Mouse (Mus musculus): ENCODE results near the gene Upf1. TPM values are rescaled to one million over a fixed set of nuclear protein-coding genes. Genes with fewer than 3 reads are reported as not detected.

The Upf1 gene
- 16.4 and 22.6 TPM in 2 replicates for polyA plus RNA-seq (2015; fragmentation: Nextera tagmentation; extraction: Ambion mirVana)

DNA sequence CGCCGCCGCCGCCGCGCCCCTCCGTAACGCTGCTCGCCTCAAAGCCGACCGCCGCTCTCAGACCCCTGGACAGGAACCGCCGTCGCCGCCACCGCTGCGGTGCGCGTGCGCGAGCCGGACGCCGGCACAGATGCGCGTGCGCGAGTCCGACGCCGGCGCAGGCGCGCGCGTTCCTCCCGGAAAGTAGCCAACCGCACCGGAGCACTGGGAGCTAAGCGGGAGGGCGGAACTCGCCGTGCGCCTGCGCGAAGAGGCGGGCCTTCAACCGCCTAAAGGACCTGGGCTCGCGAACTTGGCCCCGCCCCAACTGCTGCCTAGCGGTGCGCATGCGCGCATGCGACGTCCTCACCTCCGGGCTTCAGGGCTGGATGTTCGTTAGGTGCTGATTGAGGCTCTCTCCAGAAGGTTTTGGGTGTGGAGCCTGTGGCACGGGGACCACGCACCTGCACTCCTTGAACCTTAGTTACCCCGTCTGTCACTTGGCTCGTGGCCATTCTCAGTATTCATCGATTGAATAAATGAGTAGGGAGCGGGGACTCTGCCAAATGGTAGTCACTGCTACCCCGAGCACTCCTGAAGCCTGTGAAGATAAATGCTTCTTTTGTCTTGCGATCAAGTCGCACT, at the start of gene Upf1:
TSS of gene Upf1 (minus strand) at position 85 of the 624 bp plus-strand sequence.
- DNase-seq (ENCODE audit: low spot score) = peak; percentile 100

- peak; percentile 62 for DNase-seq (ENCODE audit: low spot score)
Observed at GRCm38 (mm10) chr8:70397611-70398563, 44.8 kb upstream of the Upf1 start.

DNA sequence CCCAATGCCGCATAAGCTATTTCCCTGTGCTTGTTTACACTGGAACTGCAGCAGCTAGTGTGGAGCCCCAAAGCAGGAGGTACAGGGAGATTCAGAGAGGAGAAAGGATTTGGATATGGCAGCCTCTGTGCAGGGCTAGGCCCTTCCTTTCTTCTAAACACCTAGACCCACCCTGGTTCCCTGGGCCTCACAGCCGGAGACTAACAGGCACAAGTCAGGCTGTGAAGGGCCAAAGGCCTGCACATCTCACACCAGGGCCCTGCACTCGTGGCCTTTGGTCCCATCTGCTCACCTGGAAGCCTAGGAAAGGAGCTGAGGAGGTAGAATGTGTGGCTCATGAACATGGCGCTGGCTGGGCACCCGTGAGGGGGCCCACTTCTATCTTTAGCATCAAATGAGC, 43.1 kb upstream of the Upf1 start:
- DNase-seq (ENCODE audit: low spot score) = no peak

DNA sequence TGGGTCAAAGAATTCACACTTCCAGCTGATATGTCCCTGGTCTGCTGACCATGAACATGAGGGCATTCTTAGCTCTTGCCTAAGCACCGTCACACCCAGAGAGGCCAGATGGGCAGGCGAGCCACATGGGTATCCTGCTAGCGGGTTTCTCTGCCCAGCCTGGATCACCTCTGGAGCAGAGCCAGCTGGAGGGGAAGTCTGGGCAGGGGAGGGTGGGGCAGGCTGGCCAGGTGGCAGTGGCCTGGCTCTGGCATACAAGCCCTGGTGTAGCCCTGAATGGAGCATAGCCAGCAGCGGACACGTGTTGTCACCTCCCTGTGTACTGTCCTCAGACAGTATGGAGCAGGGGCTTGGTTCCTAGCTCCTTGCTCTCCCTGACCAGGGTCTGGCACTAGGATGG, 42.6 kb upstream of the Upf1 start:
- no peak for DNase-seq (ENCODE audit: low spot score)

DNA sequence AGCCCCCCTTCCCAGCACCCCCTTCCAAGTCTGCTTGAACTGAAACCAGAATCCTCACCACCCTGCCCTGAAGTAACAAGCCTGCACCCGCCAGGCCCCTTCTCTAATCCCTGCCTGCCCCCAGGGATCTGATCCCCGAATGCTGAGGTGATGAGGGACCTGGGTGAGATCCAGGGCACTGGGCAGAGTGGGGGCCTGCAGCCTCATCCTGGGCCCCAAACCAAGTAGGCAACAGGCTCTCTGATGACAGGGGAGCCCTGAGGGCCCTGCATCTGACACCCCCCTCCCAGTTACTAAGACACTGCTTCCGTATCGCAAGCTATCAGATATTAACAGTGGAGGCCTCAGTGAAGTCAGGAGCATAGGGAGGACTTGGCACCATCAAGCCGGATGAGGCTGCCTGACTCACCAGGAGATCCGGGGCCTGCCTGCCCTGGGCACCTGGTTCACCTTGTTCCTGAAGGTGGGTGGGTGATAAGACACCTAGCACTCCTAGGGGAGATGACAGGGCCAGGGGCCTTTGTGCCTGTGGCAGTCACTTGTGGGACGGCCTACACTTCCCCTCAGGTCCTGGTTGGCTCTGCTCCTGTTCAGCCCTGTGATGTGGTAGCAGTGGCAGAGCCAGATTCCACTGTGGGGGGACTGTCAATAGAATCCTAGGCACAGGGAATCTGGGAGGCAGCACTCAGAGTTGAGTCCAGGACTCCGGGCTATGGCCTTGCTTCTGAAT, 41.4 kb upstream of the Upf1 start:
- no peak for DNase-seq (ENCODE audit: low spot score)

DNA sequence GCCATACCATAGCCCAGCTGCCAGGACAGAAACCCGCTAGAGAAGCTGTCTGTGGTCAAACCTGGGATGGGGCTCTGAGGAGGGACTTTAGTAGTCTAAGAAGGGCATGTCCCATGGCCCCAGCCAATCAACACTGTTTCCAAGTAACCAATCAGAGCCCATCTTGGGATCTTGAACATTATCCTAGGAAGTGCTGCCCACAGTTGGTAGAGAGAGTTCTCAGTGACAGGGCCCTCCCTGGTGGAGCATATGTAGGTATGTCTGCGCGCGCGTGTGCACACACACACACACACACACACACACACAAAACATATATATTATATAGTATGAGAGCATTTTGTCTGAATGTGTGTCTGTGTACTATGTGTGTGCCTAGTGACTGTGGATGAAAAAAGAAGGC, 40.0 kb upstream of the Upf1 start:
- no peak for DNase-seq (ENCODE audit: low spot score)

- no peak for DNase-seq (ENCODE audit: low spot score)
Observed at GRCm38 (mm10) chr8:70389678-70390077, 36.6 kb upstream of the Upf1 start.

- DNase-seq (ENCODE audit: low spot score) = peak; percentile 55
Observed at GRCm38 (mm10) chr8:70383287-70383686, 30.2 kb upstream of the Upf1 start.

- no peak for DNase-seq (ENCODE audit: low spot score)
Observed at GRCm38 (mm10) chr8:70380069-70380468, 27.0 kb upstream of the Upf1 start.

DNA sequence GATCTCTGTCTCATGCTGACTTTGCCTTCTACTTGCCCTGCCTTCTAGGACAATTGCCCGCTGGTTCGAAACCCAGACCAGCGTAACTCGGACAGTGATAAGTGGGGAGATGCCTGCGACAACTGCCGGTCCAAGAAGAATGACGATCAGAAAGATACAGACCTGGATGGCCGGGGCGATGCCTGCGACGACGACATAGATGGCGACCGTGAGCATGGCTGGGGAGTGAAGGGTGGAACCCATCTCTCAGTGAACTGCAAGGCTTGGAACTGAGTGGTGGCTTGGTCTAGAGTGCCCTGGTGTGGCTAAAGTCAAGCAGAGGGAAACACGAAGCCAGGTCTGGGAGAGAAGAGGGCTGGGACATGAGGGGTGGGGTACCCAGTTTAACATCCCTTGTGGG, 24.0 kb upstream of the Upf1 start:
- DNase-seq (ENCODE audit: low spot score) = no peak

GRCm38 (mm10) chr8:70376275-70376741, 23.2 kb upstream of the Upf1 start:
- DNase-seq (ENCODE audit: low spot score) = no peak

- DNase-seq (ENCODE audit: low spot score) = no peak
Observed at GRCm38 (mm10) chr8:70375212-70375859, 22.3 kb upstream of the Upf1 start.

- DNase-seq (ENCODE audit: low spot score) = peak; percentile 39
Observed at GRCm38 (mm10) chr8:70374318-70374927, 21.3 kb upstream of the Upf1 start.

DNA sequence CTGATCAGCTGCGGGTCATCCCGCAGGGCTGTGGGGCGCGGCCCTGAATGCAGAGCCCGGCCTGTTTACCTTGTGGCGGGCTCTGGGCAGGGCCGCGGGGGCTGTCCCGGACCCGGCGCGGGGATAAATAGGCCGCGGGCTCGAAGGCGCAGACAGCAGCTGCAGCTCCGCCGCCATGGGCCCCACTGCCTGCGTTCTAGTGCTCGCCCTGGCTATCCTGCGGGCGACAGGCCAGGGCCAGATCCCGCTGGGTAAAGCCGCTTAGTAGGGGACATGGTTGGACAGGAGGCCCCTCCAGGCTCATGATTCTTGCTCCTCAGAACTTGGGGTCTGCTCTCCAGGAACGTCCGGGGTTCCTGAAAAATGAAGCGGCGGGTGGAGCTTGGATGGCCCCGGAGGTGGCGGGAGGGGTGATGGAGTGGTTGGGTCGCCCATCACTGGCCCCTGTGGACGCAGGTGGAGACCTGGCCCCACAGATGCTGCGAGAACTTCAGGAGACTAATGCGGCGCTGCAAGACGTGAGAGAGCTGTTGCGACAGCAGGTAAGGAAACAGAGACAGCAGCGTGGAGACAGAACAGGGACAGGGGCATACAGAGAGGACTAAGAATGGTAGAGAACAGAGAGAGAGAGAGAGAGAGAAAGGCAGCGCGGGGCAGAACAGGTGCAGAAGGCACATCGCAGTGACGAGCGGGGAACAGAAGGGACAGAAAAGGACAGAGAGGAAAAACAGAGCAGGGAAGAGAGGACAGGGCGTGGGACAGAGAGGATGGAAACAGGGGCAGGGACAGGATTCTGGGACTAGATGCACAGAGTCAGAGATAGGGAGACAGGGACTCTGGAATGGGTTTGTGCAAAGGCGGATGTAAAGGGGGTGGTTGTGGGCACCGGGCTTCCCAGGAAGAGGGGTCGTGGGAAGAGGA, 20.6 kb upstream of the Upf1 start, which contains the start of gene Comp:
TSS of gene Comp (plus strand) at position 162 of the 921 bp plus-strand sequence.
- no peak for DNase-seq (ENCODE audit: low spot score)

- DNase-seq (ENCODE audit: low spot score) = no peak
Observed at GRCm38 (mm10) chr8:70371951-70372350, 18.9 kb upstream of the Upf1 start.

DNA sequence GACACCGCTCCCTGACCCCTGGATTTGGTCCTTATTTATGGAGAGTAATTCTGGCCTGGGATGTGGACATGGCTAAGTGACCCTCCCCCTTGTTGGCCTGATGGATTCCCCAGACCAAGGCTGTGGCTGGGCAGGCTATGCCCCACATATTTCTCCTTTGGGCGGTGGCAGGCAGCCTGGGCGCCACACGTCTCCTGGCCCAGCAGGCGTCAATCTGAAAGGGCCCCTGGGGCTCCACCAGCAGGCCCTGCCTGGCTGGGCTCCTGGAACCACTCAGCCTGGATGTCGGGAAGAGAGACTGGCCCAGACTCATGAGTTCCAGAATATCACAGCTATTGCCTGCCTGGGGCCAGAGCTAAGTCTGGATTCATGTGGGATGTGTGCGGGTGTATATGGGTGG, 17.4 kb upstream of the Upf1 start:
- DNase-seq (ENCODE audit: low spot score) = no peak

GRCm38 (mm10) chr8:70366588-70366987, 13.5 kb upstream of the Upf1 start:
- no peak for DNase-seq (ENCODE audit: low spot score)

- DNase-seq (ENCODE audit: low spot score) = no peak
Observed at GRCm38 (mm10) chr8:70364066-70364465, 11.0 kb upstream of the Upf1 start.

- DNase-seq (ENCODE audit: low spot score) = no peak
Observed at GRCm38 (mm10) chr8:70361484-70362032, 8.5 kb upstream of the Upf1 start.
